Mouse (Mus musculus): ENCODE data around the gene 1810037I17Rik.

DNA sequence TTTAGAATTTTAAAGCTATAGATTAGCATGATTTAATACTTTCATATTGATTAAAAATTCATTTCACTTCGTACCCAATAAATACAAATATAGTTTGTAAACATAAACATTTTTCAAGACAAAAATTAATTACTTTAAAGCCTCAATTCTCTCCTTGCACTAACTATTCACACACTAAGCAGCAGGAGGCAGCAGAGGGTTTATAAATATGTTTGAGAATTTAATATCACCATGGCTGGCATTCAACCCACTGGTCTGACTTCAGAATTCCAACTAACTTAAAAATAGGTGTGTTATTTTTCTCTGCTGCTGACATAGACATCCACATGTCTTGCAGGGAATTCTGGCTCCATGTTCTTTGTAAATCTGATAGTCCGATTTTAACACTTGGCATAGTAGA, 15.2 kb downstream of the 1810037I17Rik start:
- TF ChIP-seq POLR2A (IDR thresholded peaks at IDR 0.05; ENCODE audit: low read depth, low read length): no peak
- no peak for TF ChIP-seq ZNF384 (IDR thresholded peaks at IDR 0.05; ENCODE audit: low read depth, low read length)
- TF ChIP-seq CTCF (conservative IDR thresholded peaks at IDR 0.05 in 1 of 2, IDR thresholded peaks at IDR 0.05 in 1 of 2; ENCODE audit: low read depth in 2 of 2, low read length in 2 of 2): peak in 1 of 2 experiments; percentile 87; a peak in 3 of 4 replicates
- no peak for TF ChIP-seq NRF1 (IDR thresholded peaks at IDR 0.05; ENCODE audit: low read depth, low read length)
- no peak for TF ChIP-seq MAX (IDR thresholded peaks at IDR 0.05; ENCODE audit: low read length)
- TF ChIP-seq EP300 (IDR thresholded peaks at IDR 0.05; ENCODE audit: low read length): no peak
- no peak for TF ChIP-seq ELF1 (IDR thresholded peaks at IDR 0.05; ENCODE audit: low read depth, low read length)
- TF ChIP-seq USF1 (IDR thresholded peaks at IDR 0.05; ENCODE audit: low read depth, low read length): no peak
- TF ChIP-seq ZC3H11A (IDR thresholded peaks at IDR 0.05; ENCODE audit: low read depth, low read length): peak; percentile 69
- TF ChIP-seq MAFK (IDR thresholded peaks at IDR 0.05; ENCODE audit: insufficient replicate concordance, low read length): no peak
- TF ChIP-seq ZMIZ1 (IDR thresholded peaks at IDR 0.05; ENCODE audit: low read depth, low read length): no peak
